Mouse (Mus musculus) layer of hippocampus, adult 9-11 months (tissue): Measurements from ENCODE around the gene BC049762.

ENCODE experiments used
- DNase-seq: peaks from one replicate; pipeline ENCODE4 v3.0.0; 2022

BC049762 gene

DNA sequence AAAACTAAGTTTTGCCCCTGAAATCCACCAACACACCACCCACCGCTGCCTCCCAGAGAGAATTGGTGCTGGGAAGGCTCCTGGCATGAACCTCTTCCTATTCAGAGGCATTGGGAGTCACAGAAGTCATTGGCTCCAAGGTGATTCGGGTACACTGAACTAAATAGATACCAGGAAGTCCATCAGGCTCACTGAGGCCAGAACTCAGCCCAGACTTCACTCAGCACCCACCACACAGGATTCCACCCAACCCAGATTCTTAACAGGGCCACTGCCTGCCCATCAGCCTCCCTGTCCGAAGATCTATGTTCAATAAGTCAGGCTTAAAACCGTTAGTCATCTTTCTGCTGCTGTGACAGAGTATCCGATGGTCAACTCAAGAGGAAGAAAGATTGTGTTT lies 51.4 kb downstream of the BC049762 start:
- no peak for DNase-seq

- DNase-seq: no peak
Observed at GRCm38 (mm10) chr11:51207758-51208157, 55.1 kb downstream of the BC049762 start.
